8 mouse cellular contexts compared by ENCODE assay signal in the genomic region with DNA sequence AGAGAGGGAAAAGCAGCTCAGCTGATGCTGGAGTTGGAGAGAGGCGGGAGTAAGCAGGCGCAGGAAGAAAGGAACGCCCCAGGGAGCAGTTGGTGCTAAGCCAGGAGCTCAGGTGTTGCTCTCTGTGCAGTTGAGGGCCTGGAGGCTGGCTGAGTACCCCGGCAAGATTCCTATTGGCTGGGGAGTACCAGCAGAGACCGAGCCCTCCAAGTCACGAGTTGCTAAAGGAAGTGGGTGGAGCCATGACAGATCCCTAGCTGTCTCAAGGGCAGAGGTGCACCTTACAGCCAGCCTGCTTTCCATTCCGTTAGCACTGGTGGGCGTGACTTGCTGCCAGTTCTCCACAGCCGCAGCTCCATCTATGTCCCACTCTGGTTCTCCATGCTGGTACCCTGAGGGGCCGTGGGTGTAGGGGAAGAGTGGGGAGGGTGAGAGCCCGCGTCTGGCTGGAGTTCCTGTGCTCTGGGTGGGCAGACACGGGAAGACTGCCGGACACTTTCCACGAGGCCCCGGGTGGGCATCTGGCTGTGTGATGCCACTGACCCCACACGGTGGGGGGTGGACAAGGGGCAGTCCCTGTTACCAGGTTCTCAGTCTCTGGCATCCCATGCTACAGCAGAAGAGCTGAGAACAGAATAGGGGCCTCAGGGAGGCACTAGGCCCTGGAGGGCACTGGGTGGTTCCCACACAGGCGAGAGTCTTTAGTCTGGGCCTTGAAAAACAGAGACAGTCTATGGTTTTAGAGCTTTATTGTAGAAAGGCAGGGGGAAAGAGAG. TPM values are rescaled to one million over a fixed set of nuclear protein-coding genes. Genes with fewer than 3 reads are reported as not detected.
DNase-seq lines count a peak whose midpoint lies in the region; ATAC-seq and TF ChIP-seq lines count a peak whose summit lies in the region.

No protein-coding gene starts in this region.

- no peak for TF ChIP-seq CTCF in heart, postnatal 0 days (IDR thresholded peaks at IDR 0.05; ENCODE audit: low read depth)

- no peaks in the 10 kb centered on the region for H3K27me3 ChIP-seq in heart, postnatal 0 days (ENCODE audit: control insufficient read depth, insufficient read depth, low read length)
- H3K27me3 ChIP-seq in stomach, embryonic 16.5 days (ENCODE audit: control insufficient read depth, insufficient read depth, low read length) = no peaks in the 10 kb centered on the region

- DNase-seq in adrenal gland, adult (ENCODE audit: inconsistent age in 2 of 2, low spot score in 1 of 2) = peak; percentile 46 to 66
- no peak for DNase-seq in adrenal gland, postnatal 4 days (ENCODE audit: low spot score in 2 of 2)
- peak; percentile 72 for DNase-seq in c-Kit-positive CD71-positive TER-119-positive erythroid progenitor cells, embryonic 14.5 days (ENCODE audit: low spot score)
- peak; percentile 69 for DNase-seq in heart, postnatal 0 days (ENCODE audit: low spot score)
- peak; percentile 61 for DNase-seq in large intestine, adult 2 months (ENCODE audit: low read depth, low spot score)
- peak; percentile 76 for DNase-seq in mesoderm, embryonic 11.5 days (ENCODE audit: low read depth, low spot score)
- DNase-seq in cerebellum, postnatal 14 days = no peak

- ATAC-seq in heart, postnatal 0 days (ENCODE audit: insufficient read depth, low read depth) = peak; percentile 70
- ATAC-seq in stomach, embryonic 16.5 days (ENCODE audit: insufficient read depth, low FRiP score) = peak; percentile 92

- H3K4me2 ChIP-seq in heart, postnatal 0 days (ENCODE audit: low read depth, low read length) = peak overlapping the region; percentile 49
- H3K4me2 ChIP-seq in stomach, embryonic 16.5 days (ENCODE audit: low read depth, low read length) = peak overlapping the region; percentile 45

- 8% methylated on average over 18 of the region's 18 CpGs for WGBS in heart, postnatal 0 days
- 12% methylated on average over 18 of the region's 18 CpGs for WGBS in large intestine, adult 2 months
- 9% methylated on average over 18 of the region's 18 CpGs for WGBS in stomach, embryonic 16.5 days

- H3K4me3 ChIP-seq in heart, postnatal 0 days (ENCODE audit: low read depth, low read length) = peak overlapping the region; percentile 10
- H3K4me3 ChIP-seq in stomach, embryonic 16.5 days (replicated peaks; ENCODE audit: low read length) = peak overlapping the region; percentile 24; the same call in 1 of the 2 replicates

- peaks cover 21% of the 10 kb centered on the region for H3K4me1 ChIP-seq in heart, postnatal 0 days (ENCODE audit: control insufficient read depth, insufficient read depth)
- H3K4me1 ChIP-seq in stomach, embryonic 16.5 days (ENCODE audit: control insufficient read depth, insufficient read depth, low read length) = peaks cover 19% of the 10 kb centered on the region

- no peaks in the 10 kb centered on the region for H3K36me3 ChIP-seq in heart, postnatal 0 days (replicated peaks; ENCODE audit: control insufficient read depth, insufficient read depth, low read length)
- no peaks in the 10 kb centered on the region for H3K36me3 ChIP-seq in stomach, embryonic 16.5 days (ENCODE audit: control insufficient read depth, insufficient read depth, low read length)

- no peaks in the 10 kb centered on the region for H3K9me3 ChIP-seq in heart, postnatal 0 days (replicated peaks; ENCODE audit: control insufficient read depth, low read length)
- H3K9me3 ChIP-seq in stomach, embryonic 16.5 days (replicated peaks; ENCODE audit: control insufficient read depth, low read length) = no peaks in the 10 kb centered on the region

- H3K27ac ChIP-seq in heart, postnatal 0 days (ENCODE audit: low read depth) = peak overlapping the region; percentile 28; the same call in 1 of the 2 replicates
- H3K27ac ChIP-seq in stomach, embryonic 16.5 days (ENCODE audit: low read length) = peak overlapping the region; percentile 9; the same call in 1 of the 2 replicates

- no peak for TF ChIP-seq EP300 in heart, postnatal 0 days (IDR thresholded peaks at IDR 0.05; ENCODE audit: low read depth)

- 0 out of 2 replicates have a peak overlapping the region, but pooled peaks have one; percentile 5 for H3K9ac ChIP-seq in heart, postnatal 0 days (replicated peaks; ENCODE audit: low read depth, low read length)
- H3K9ac ChIP-seq in stomach, embryonic 16.5 days (ENCODE audit: low read length) = 0 out of 2 replicates have a peak overlapping the region, but pooled peaks have one; percentile 21

RNA-seq across cellular contexts. Expression of gene Lrrc74b, which starts 6.9 kb away (rescaled TPM):
- total RNA-seq in adrenal gland, postnatal 4 days (2021) = under 1 TPM; 0.31 to 0.65 TPM
- not detected in 2 replicates for total RNA-seq in heart, postnatal 0 days (2014; rRNA removed; ENCODE audit: low replicate concordance)
- polyA plus RNA-seq in heart, postnatal 0 days (2015; fragmentation: Nextera tagmentation; extraction: Ambion mirVana) = 0.10 and 0.44 TPM in 2 replicates
- polyA plus RNA-seq in large intestine, adult 2 months (2012; rRNA removed) = 0.10 and 0.11 TPM in 2 replicates
- 0.34 and 0.51 TPM in 2 replicates for polyA plus RNA-seq in stomach, embryonic 16.5 days (2015; fragmentation: Nextera tagmentation; extraction: Ambion mirVana)

RNA-seq across cellular contexts. Expression of gene P2rx6, which starts 7.6 kb away (rescaled TPM):
- total RNA-seq in adrenal gland, postnatal 4 days (2021) = under 1 TPM; 0.45 to 0.51 TPM
- total RNA-seq in heart, postnatal 0 days (2014; rRNA removed; ENCODE audit: low replicate concordance) = 0.31 TPM in 1 of 2 replicates, not detected in the other
- 0.47 and 0.70 TPM in 2 replicates for polyA plus RNA-seq in heart, postnatal 0 days (2015; fragmentation: Nextera tagmentation; extraction: Ambion mirVana)
- polyA plus RNA-seq in large intestine, adult 2 months (2012; rRNA removed) = 2.4 and 2.6 TPM in 2 replicates
- 1.8 and 2.1 TPM in 2 replicates for polyA plus RNA-seq in stomach, embryonic 16.5 days (2015; fragmentation: Nextera tagmentation; extraction: Ambion mirVana)

RNA-seq across cellular contexts. Expression of gene Thap7, which starts 23.2 kb away (rescaled TPM):
- 10 to 100 TPM; 35.6 to 39.7 TPM for total RNA-seq in adrenal gland, postnatal 4 days (2021)
- total RNA-seq in heart, postnatal 0 days (2014; rRNA removed; ENCODE audit: low replicate concordance) = 40.9 and 49.2 TPM in 2 replicates
- polyA plus RNA-seq in heart, postnatal 0 days (2015; fragmentation: Nextera tagmentation; extraction: Ambion mirVana) = 28.8 and 31.9 TPM in 2 replicates
- polyA plus RNA-seq in large intestine, adult 2 months (2012; rRNA removed) = 67.3 and 70.7 TPM in 2 replicates
- polyA plus RNA-seq in stomach, embryonic 16.5 days (2015; fragmentation: Nextera tagmentation; extraction: Ambion mirVana) = 56.8 and 61.1 TPM in 2 replicates

RNA-seq across cellular contexts. Expression of gene Slc7a4, which starts 28.9 kb away (rescaled TPM):
- total RNA-seq in adrenal gland, postnatal 4 days (2021) = 10 to 100 TPM; 17.9 to 21.9 TPM
- 28.2 and 33.4 TPM in 2 replicates for total RNA-seq in heart, postnatal 0 days (2014; rRNA removed; ENCODE audit: low replicate concordance)
- 5.7 and 7.4 TPM in 2 replicates for polyA plus RNA-seq in heart, postnatal 0 days (2015; fragmentation: Nextera tagmentation; extraction: Ambion mirVana)
- 21.3 and 21.6 TPM in 2 replicates for polyA plus RNA-seq in large intestine, adult 2 months (2012; rRNA removed)
- 25.9 and 26.6 TPM in 2 replicates for polyA plus RNA-seq in stomach, embryonic 16.5 days (2015; fragmentation: Nextera tagmentation; extraction: Ambion mirVana)

RNA-seq across cellular contexts. Expression of gene Lztr1, which starts 45.6 kb away (rescaled TPM):
- 10 to 100 TPM; 69.1 to 73.2 TPM for total RNA-seq in adrenal gland, postnatal 4 days (2021)
- total RNA-seq in heart, postnatal 0 days (2014; rRNA removed; ENCODE audit: low replicate concordance) = 119 and 122 TPM in 2 replicates
- polyA plus RNA-seq in heart, postnatal 0 days (2015; fragmentation: Nextera tagmentation; extraction: Ambion mirVana) = 27.2 and 27.4 TPM in 2 replicates
- 137 and 160 TPM in 2 replicates for polyA plus RNA-seq in large intestine, adult 2 months (2012; rRNA removed)
- 89.4 and 90.8 TPM in 2 replicates for polyA plus RNA-seq in stomach, embryonic 16.5 days (2015; fragmentation: Nextera tagmentation; extraction: Ambion mirVana)

Comparison
In these comparisons a context has a peak if more than half of its experiments do, and no peak if none do; other contexts are left out.
1. DNase-seq: peak in adrenal gland, adult (2 of 2), c-Kit-positive CD71-positive TER-119-positive erythroid progenitor cells, embryonic 14.5 days (single experiment), heart, postnatal 0 days (single experiment), large intestine, adult 2 months (single experiment) and mesoderm, embryonic 11.5 days (single experiment); none in adrenal gland, postnatal 4 days (0 of 2) and cerebellum, postnatal 14 days (0 of 2).